Mouse (Mus musculus) hindbrain, embryonic 12.5 days (tissue): ENCODE measurements around the gene Aknad1. TPM values are rescaled to one million over a fixed set of nuclear protein-coding genes. Genes with fewer than 3 reads are reported as not detected.

Source experiments
- ATAC-seq: fragments of 200-750 bp; cut with Nextera tagmentation; 2 replicates; pipeline ENCODE4 v1.8.0; 2017; ENCODE audit warnings: moderate TSS enrichment; ENCODE audit not compliant: low FRiP score
- H3K27ac ChIP-seq: fragments of 300-500 bp; sonication (generic); 2 replicates; pipeline ENCODE4 v1.5.1; 2016; ENCODE audit warnings: mild to moderate bottlenecking
- H3K27me3 ChIP-seq: fragments of 300-500 bp; sonication (generic); 2 replicates; pipeline ENCODE4 v1.6.1; 2016; ENCODE audit warnings: mild to moderate bottlenecking
- H3K36me3 ChIP-seq: fragments of 300-500 bp; sonication (generic); 2 replicates; pipeline ENCODE4 v1.6.1; 2016; ENCODE audit warnings: mild to moderate bottlenecking
- H3K4me1 ChIP-seq: fragments of 300-500 bp; sonication (generic); 2 replicates; pipeline ENCODE4 v1.6.1; 2016
- H3K4me2 ChIP-seq: fragments of 300-500 bp; sonication (generic); replicated peaks from 2 replicates; pipeline ENCODE4 v1.6.1; 2016; ENCODE audit warnings: mild to moderate bottlenecking
- H3K4me3 ChIP-seq: fragments of 300-500 bp; sonication (generic); 2 replicates; pipeline ENCODE4 v1.5.1; 2016; ENCODE audit warnings: mild to moderate bottlenecking
- H3K9ac ChIP-seq: fragments of 300-500 bp; sonication (generic); 2 replicates; pipeline ENCODE4 v1.6.1; 2016; ENCODE audit warnings: mild to moderate bottlenecking, moderate library complexity
- H3K9me3 ChIP-seq: fragments of 300-500 bp; sonication (generic); replicated peaks from 2 replicates; pipeline ENCODE4 v1.6.1; 2016; ENCODE audit warnings: mild to moderate bottlenecking
- WGBS: fragments of 180-500 bp; shearing (Covaris S2); methylation state at CpG from one replicate; pipeline ENCODE4 v1.1.7; 2016; 5-methylcytosine and 5-hydroxymethylcytosine counted together
- polyA plus RNA-seq: library from polyadenylated mRNA; unstranded; fragments of >200 nt; fragmentation: Nextera tagmentation; extraction: Ambion mirVana; gene quantifications from 2 replicates; pipeline ENCODE4 v1.2.1, GENCODE M21; 2016

The Aknad1 gene
- polyA plus RNA-seq, 1 experiment from 2014 or later = 0.25 TPM

DNA sequence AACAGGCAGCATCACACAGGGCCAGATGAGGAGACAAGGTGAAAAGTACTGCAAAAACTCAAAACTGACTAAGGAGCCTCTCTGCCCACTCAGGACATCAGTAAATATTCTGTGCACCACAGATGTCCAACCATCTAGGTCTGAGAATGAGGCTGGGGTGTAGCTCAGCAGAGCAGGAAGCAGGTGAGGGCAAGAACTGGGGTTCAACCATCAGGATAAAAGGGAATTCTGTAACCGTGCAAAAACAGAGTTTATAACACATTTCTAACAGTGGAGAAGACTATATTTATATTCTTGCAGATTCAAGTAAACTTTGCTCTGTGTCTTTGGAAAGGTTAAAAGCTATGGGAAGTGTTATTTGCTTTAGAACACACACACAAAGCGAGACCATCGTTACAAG, 19.7 kb upstream of the Aknad1 start:
- Histone ChIP-seq H3K36me3 (0 out of 2 replicates have a peak, but pooled peaks cover 4% of the 10 kb centered on the region), H3K9me3 (no peaks in the 10 kb centered on the region), H3K9ac (no peak overlapping the region), H3K4me3 (no peak overlapping the region), H3K27ac (no peak overlapping the region), H3K4me2 (peak overlapping the region; percentile 62; the same call in 1 of the 2 replicates), H3K27me3 (no peaks in the 10 kb centered on the region), H3K4me1 (peaks cover 27% of the 10 kb centered on the region)
- ATAC-seq = no peak
- 90% methylated on average over 3 of the region's 3 CpGs for WGBS

DNA sequence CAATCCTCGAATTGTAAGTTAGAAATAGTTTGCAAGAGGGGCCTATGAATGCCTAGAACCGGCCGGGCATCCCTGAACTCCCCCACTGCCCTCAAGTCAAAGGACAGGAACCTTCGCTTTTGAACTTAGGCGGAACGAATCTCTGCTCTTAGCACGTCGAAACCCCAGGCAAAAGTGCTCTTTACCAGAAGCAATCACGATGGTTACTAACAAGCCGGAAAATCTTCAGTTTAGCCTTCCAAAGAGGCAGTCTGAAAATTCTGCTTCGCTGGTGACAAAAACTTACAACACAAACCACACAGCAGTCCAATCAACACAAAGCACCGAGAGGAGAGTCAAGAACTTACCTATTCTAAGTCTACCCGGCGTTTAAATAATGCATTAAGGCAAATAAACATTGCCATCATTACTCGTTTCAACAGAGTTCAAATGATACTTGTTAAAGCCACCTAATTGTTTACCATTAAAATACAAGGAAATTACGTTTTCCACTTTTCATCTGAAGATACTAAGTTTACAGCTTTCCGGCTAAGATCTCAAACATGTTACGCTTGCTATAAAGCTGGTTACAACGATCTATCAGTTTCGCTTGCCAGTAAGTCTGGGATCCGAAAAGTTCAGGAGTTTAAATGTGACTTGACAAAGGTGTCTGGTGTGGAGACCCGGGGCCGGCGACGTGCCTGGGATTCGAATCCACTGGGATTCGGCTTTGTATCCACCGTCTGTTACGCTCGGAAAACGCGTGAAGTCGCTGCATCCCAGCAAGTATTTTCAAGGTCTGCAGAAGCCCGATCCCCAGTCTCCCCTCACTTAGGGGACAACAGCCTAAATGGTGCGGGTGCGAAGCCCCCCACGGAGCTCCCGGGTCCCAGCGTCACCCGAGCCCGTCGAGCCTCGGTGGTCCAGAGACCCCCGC, 18.1 kb upstream of the Aknad1 start:
- WGBS = under 1% methylated on average over 44 of the region's 44 CpGs
- Histone ChIP-seq H3K27me3 (no peaks in the 10 kb centered on the region), H3K36me3 (no peaks in the 10 kb centered on the region), H3K9me3 (no peaks in the 10 kb centered on the region), H3K4me3 (peak overlapping the region; percentile 78), H3K9ac (peak overlapping the region; percentile 88), H3K27ac (peak overlapping the region; percentile 94), H3K4me1 (peaks cover 27% of the 10 kb centered on the region), H3K4me2 (peak overlapping the region; percentile 62)
- ATAC-seq = no peak; the same call in 1 of the 2 replicates

DNA sequence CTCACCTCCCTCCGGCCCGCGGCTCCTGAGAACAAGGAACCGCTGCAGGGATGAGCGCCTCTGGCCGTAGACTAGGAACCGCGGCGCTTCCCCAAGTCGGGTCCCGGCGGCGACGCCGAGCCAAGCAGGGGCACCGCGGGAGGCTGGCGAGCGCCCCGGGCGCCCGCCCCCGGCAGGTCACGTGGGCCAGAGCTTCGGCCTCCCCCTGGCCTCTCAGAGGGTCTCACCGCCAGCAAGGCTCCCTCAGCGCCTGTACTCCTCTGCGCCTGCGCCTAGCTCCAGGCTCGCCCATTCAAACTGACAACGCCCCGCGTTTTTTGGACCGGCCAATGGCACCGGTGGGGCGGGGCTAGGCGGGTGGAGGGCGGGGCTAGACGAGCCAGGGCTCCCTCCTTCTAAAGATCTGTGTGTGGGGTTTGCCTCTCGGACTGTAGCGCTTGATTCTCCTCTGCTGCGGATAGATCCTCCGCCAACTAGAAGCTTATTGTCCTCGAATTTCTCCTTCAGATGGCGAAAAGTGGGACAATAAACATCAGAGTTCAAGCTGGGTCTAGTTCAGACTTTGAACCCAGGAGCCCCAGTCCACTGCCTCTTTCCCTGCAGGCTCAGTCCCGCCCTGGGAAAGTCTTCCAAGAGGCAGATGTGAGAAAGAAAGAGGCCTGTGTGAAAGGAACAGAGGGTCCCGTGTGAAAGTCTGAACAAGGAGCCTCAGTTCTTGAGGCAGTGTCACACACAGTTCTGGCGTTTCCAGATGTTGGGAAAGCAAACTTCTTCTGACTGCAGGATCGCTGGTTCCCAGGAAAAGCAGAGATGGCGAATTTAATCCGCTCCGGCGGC, 17.2 kb upstream of the Aknad1 start, which contains the start of gene Gpsm2:
Gene Gpsm2 (minus strand): TSS at position 274 of the 837 bp plus-strand sequence.
- WGBS = 3% methylated on average over 53 of the region's 53 CpGs
- Histone ChIP-seq H3K9me3 (no peaks in the 10 kb centered on the region), H3K9ac (peak within 1 kb of the TSS; percentile 88), H3K27ac (peak within 1 kb of the TSS; percentile 94), H3K27me3 (no peaks in the 10 kb centered on the region), H3K4me2 (peak within 1 kb of the TSS; percentile 62), H3K4me1 (peaks cover 27% of the 10 kb centered on the region), H3K36me3 (no peaks in the 10 kb centered on the region), H3K4me3 (peak within 1 kb of the TSS; percentile 78)
- ATAC-seq = peak; percentile 98

DNA sequence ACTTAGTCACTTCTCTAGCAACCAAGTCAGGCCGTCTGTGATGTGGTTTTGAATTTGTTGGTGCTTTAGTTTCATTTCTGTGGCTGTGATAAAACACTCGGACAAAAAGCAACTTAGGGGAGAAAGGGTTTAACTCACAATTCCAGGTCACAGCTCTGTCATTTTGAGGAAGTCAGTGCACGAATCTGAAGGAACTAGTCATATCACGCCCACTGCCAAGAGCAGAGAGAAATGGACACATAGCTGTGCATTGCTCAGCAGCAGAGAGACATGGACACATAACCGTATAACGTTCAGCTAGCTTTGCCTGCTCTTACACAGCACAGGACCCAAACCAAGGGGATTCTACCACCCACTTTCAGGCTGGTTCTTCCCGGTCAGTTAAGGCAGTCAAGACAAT, 13.0 kb upstream of the Aknad1 start:
- Histone ChIP-seq H3K9ac (no peak overlapping the region), H3K36me3 (no peaks in the 10 kb centered on the region), H3K4me2 (no peak overlapping the region), H3K4me1 (peaks cover 8% of the 10 kb centered on the region), H3K4me3 (no peak overlapping the region), H3K27ac (no peak overlapping the region), H3K9me3 (no peaks in the 10 kb centered on the region), H3K27me3 (no peaks in the 10 kb centered on the region)
- no peak for ATAC-seq
- WGBS = 89% methylated on average over 7 of the region's 7 CpGs

DNA sequence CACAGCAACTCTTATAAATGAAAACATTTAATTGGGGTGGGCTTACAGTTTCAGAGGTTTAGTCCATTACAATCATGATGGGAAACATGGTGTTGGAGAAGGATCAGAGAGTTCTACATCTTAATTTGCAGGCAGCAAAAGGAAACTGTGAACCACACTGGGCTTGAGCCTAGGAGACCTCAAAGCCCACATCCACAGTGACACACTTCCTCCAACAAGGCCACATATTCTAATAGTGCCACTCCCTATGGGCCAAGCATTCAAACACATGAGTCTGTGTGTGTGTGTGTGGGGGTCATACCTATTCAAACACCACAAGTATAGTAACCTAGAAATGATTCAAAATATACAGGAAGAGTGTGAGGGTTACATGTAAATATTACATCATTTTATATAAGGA, 12.1 kb upstream of the Aknad1 start:
- no peaks in the 10 kb centered on the region for H3K9me3 ChIP-seq
- H3K4me3 ChIP-seq = no peak overlapping the region
- no peak overlapping the region for H3K9ac ChIP-seq
- no peak overlapping the region for H3K4me2 ChIP-seq
- no peaks in the 10 kb centered on the region for H3K27me3 ChIP-seq
- peaks cover 8% of the 10 kb centered on the region for H3K4me1 ChIP-seq
- ATAC-seq = no peak
- no peaks in the 10 kb centered on the region for H3K36me3 ChIP-seq
- H3K27ac ChIP-seq = no peak overlapping the region

DNA sequence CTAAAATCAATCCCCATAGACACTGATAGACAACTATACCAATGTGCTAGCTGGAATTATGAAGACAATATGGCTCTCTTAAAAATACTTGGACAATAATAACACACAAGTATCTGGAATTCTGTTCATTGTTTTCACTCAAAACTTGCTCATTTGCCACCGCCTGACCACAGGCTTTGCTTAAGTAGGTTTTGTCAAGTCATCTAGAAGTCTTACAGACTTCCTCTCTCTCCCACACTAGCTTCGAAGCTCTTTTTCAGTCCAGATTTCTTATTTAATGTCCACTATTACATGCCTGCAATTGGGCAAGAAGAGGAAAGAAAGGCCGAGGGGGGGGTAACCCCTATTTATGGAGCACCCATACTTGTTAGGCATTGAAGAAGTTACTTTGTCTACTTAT, 11.7 kb upstream of the Aknad1 start:
- no peaks in the 10 kb centered on the region for H3K9me3 ChIP-seq
- H3K4me3 ChIP-seq = no peak overlapping the region
- no peaks in the 10 kb centered on the region for H3K27me3 ChIP-seq
- H3K36me3 ChIP-seq = no peaks in the 10 kb centered on the region
- no peak overlapping the region for H3K9ac ChIP-seq
- ATAC-seq = no peak
- 93% methylated on average over 3 of the region's 3 CpGs for WGBS
- H3K4me2 ChIP-seq = no peak overlapping the region
- H3K4me1 ChIP-seq = peaks cover 4% of the 10 kb centered on the region
- no peak overlapping the region for H3K27ac ChIP-seq

DNA sequence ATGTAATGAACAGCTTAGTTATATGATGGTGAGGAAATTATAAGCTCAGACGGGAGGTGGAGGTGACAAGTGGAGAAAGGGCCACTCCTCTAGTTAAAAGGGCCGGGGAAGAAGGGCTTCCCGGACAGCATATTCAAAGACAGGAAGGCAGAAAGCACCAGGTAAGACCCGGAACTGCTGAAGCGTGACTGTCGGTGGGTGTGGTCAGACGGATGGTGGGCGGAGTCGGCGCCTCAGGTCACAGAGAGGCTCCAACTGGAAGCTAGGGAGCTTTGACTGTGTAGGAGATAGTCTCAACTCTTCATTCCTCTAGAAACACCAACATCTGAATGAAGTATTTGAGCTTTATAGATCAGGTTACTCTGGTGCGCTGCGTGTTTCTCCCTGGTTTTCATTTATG, 9.1 kb upstream of the Aknad1 start:
- WGBS = 40% methylated on average over 12 of the region's 12 CpGs
- H3K27ac ChIP-seq = no peak overlapping the region
- no peak overlapping the region for H3K4me2 ChIP-seq
- no peak overlapping the region for H3K9ac ChIP-seq
- no peaks in the 10 kb centered on the region for H3K27me3 ChIP-seq
- no peaks in the 10 kb centered on the region for H3K9me3 ChIP-seq
- no peak for ATAC-seq
- no peaks in the 10 kb centered on the region for H3K4me1 ChIP-seq
- H3K4me3 ChIP-seq = no peak overlapping the region
- no peaks in the 10 kb centered on the region for H3K36me3 ChIP-seq

DNA sequence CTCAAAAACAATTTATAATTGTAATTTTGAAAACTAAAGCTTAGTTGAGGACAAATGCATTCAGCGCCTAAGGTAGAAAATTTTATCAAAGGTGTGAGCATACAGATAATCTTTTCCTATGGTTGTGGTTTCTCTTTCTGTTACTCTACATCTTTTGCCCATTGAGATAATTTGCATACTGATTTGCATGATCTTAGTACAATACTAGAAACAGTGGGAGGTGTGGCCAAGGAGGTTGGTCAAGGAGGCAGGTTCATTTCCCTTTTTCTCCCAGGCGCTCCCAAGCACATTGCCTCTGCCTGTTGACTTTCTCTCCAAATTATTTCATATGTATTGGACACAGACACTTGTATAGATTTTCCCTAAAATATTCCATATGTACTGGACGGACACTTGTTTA, 1.7 kb upstream of the Aknad1 start:
- WGBS = 93% methylated on average over 3 of the region's 3 CpGs
- Histone ChIP-seq H3K36me3 (no peaks in the 10 kb centered on the region), H3K4me2 (no peak overlapping the region), H3K27me3 (no peaks in the 10 kb centered on the region), H3K9ac (no peak overlapping the region), H3K27ac (no peak overlapping the region), H3K4me3 (no peak overlapping the region), H3K9me3 (no peaks in the 10 kb centered on the region), H3K4me1 (0 out of 2 replicates have a peak, but pooled peaks cover 2% of the 10 kb centered on the region)
- ATAC-seq = no peak

DNA sequence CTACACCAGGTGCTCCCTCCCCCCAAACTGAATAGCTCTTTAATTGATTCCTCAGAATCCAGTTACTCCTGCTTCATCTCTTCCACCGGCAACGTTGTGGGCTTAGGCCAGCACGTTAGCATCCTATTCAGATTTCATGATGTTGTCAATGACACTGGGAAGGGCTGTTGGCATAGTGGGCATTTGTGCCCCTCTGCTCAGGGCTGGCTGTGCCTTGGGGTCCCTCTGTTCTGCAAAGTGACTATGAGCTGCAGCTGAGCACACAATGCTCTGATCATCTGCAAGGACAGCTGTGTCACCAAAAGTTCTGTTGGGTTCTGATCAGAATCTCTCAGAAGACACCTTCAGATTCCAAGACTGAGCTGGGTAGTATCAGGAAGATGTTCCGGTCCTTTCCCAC, 4.6 kb downstream of the Aknad1 start:
- H3K9ac ChIP-seq = no peak overlapping the region
- no peak overlapping the region for H3K4me3 ChIP-seq
- H3K27ac ChIP-seq = no peak overlapping the region
- H3K36me3 ChIP-seq = no peaks in the 10 kb centered on the region
- 0 out of 2 replicates have a peak, but pooled peaks cover 3% of the 10 kb centered on the region for H3K27me3 ChIP-seq
- 76% methylated on average over 4 of the region's 4 CpGs for WGBS
- H3K4me2 ChIP-seq = no peak overlapping the region
- ATAC-seq = no peak
- H3K4me1 ChIP-seq = 0 out of 2 replicates have a peak, but pooled peaks cover under 1% of the 10 kb centered on the region
- H3K9me3 ChIP-seq = no peaks in the 10 kb centered on the region

DNA sequence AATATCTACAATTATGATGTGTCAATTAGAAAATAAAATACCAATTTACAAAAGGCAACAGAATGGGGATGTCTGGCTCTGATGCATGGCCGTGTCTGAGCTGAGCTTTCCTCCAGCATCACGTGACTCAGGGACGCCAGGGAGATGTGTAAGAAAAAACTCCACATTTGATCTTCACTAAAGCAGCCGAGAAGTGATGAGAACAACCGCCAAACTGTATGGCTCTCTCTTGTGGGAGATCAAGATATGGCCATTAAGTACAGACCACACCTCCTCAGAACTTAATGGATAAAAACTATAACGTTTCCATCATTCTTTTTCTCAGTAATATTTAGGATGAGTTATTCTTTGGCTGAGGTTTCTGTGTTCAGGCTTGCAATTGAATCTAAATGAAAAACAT, 11.6 kb downstream of the Aknad1 start:
- ATAC-seq = no peak
- WGBS = 62% methylated on average over 6 of the region's 6 CpGs
- Histone ChIP-seq H3K9ac (no peak overlapping the region), H3K27me3 (0 out of 2 replicates have a peak, but pooled peaks cover 3% of the 10 kb centered on the region), H3K36me3 (no peaks in the 10 kb centered on the region), H3K4me2 (no peak overlapping the region), H3K9me3 (no peaks in the 10 kb centered on the region), H3K4me1 (no peaks in the 10 kb centered on the region), H3K27ac (no peak overlapping the region), H3K4me3 (no peak overlapping the region)

DNA sequence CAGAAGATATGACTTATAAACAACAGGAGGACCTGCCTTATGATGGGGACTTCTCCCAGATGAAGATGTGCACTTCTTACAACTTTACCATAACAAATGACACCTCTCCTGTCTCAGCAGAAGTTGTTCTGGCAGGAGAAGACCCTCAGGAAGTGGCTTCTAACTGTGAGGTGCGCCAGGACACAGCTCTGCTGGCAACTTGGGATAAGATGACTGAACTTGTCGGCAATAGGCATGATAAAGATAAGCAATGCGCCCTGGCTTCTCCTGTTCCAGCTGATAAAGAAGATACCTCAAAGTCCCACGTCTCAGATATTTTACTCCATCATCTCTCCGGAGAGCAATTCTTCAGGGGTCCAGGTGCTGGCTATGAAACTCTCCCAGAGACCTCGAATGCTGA, 12.2 kb downstream of the Aknad1 start:
- 0 out of 2 replicates have a peak, but pooled peaks cover under 1% of the 10 kb centered on the region for H3K27me3 ChIP-seq
- no peaks in the 10 kb centered on the region for H3K9me3 ChIP-seq
- 88% methylated on average over 6 of the region's 6 CpGs for WGBS
- H3K4me2 ChIP-seq = no peak overlapping the region
- H3K27ac ChIP-seq = no peak overlapping the region
- no peak overlapping the region for H3K9ac ChIP-seq
- ATAC-seq = no peak
- no peaks in the 10 kb centered on the region for H3K4me1 ChIP-seq
- no peak overlapping the region for H3K4me3 ChIP-seq
- no peaks in the 10 kb centered on the region for H3K36me3 ChIP-seq

DNA sequence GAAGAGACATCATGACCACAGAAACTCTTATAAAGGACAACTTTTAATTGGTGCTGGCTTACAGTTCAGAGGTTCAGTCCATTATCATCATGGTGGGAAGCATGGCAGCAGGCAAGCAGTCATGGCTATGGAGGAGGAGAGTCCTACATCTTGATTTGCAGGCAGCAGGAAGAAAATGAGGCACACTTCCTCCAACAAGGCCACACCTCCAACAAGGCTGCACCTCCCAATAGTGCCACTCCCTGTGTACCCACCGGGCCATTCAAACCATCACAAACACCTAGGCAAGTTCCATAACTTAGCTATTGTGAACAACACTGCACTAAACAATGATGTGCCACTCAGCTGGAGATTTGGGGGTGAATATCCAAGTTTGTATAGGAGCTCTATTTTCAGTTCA, 15.1 kb downstream of the Aknad1 start:
- no peaks in the 10 kb centered on the region for H3K4me1 ChIP-seq
- H3K27me3 ChIP-seq = no peaks in the 10 kb centered on the region
- 95% methylated on average over 1 of the region's 1 CpGs for WGBS
- no peak for ATAC-seq
- H3K36me3 ChIP-seq = no peaks in the 10 kb centered on the region
- no peak overlapping the region for H3K9ac ChIP-seq
- no peaks in the 10 kb centered on the region for H3K9me3 ChIP-seq
- H3K27ac ChIP-seq = no peak overlapping the region
- H3K4me3 ChIP-seq = no peak overlapping the region
- H3K4me2 ChIP-seq = no peak overlapping the region
